Mouse (Mus musculus) gastrocnemius, postnatal 36 days (tissue): ENCODE results near the gene Clp1. TPM values are rescaled to one million over a fixed set of nuclear protein-coding genes. Genes with fewer than 3 reads are reported as not detected.

Source experiments
- DNase-seq, 2 experiments: peaks; one replicate each; pipeline ENCODE4 v3.0.0; 2022
- intact Hi-C: fragments of 180-260 bp; cut with DNase I; formaldehyde crosslinking; loops from one replicate; pipeline ENCODE4 v1.15.1; 2025
- long read RNA-seq, 2 experiments: library from polyadenylated mRNA; stranded (forward); transcript quantifications; one replicate each; pipeline ENCODE4 v2.0.0; 2021
- total RNA-seq, 2 experiments: library from RNA; stranded (reverse); gene quantifications; 2 replicates each; pipeline ENCODE4 v1.2.3; 2021

The Clp1 gene
- total RNA-seq = 1 to 10 TPM; 2.8 to 3.6 TPM
- long read RNA-seq, experiment 1, transcript Clp1-201 (3 exons, 1,912 nt) = major isoform, 5 of 5 reads
- long read RNA-seq, experiment 1, partial matches to known transcripts = 0 of 5 reads
- long read RNA-seq, experiment 1, other reads (novel, unspliced or antisense) = 0 of 5 reads
- long read RNA-seq, experiment 2, transcript Clp1-201 (3 exons, 1,912 nt) = major isoform, 8 of 10 reads
- long read RNA-seq, experiment 2, partial matches to known transcripts = 0 of 10 reads
- long read RNA-seq, experiment 2, other reads (novel, unspliced or antisense) = 2 of 10 reads

DNA sequence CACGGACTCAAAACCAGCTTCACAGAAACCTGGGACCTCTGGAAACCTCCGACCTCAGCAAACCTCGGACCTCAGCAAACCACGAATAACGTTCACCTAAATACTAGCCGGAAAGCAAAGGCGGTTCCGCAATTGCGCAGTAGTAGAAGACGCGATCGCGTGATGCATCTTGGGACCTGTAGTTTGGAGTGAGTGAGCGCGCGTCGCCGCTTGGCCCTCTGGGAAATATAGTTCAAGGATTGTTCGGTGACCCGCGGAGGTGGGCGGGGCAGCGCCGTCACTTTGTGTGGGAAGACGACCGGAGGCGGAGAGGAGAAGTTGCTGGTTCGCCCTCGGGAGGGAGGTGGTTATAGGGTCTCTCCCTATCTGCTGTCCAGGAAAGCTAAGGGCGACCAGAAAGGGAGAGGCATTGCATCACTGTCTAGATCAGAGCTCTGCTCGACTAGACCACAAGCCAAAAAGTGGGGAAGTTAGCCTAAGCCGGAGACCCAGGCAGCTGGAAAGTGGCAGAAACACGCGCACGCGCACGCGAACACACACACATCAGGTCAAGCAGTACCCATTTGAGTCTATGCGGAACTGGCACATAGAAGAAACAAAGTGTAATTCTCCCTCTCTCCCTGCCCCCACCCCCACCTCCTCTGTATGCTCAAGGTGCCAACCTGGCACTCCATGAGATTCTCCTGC is at the start of gene Clp1:
Gene Clp1, minus strand, starts transcription at position 179 of the 687 bp plus-strand sequence.
- intact Hi-C loops = loop anchor here (2.0 kb wide), 1 partner anchor 71 kb away; the partner anchor contains the start of gene Ube2l6
- peak; percentile 93 to 95 for DNase-seq

DNA sequence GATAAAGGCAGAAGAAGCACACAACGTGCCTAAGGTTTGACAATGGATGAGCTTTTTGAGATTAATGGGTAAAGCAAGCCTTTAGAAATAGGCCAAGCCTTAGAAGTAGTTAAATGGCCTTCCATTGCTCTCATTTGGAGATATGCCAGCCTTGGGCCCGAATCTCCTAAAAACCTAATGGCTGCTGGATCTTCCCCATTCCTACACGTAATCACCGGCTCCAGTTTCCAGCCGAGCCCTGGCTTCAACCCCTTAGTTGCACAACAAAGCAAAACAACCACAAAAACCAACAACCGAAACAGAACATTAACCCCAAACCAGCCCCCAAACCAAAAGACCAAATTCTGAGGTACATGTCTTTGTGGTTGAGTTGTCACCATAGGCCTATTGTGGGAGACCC is 48.5 kb upstream of the Clp1 start:
- intact Hi-C loops = no loop called here
- DNase-seq = peak; percentile 26 to 52

DNA sequence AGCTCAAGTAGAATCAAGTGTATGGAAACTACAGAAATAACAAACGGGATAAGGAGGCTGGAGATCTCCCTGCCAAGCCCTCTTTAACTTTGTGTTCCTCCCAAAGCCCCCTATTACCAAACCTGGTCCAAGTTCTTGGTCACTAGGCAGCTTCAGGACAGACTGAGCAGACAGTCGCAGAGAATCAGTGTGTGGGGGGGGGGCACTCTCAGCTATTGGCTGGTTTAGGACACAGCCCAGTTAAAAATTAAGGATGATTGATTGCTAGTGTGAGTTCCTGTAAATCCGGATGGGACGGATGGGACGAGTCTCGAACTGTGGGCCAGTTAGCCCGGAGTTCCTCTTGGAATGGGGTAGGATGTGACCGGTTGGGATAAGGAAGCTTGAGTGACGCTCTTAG is 48.1 kb upstream of the Clp1 start, which contains the start of gene Serping1:
Gene Serping1, minus strand, starts transcription at position 204 of the 400 bp plus-strand sequence.
- peak in 1 of 2 experiments; percentile 17 for DNase-seq
- intact Hi-C loops = no loop called here

- intact Hi-C loops = no loop called here
- DNase-seq = peak; percentile 67 to 84
These were observed 47.6 kb upstream of the Clp1 start for GRCm38 (mm10) chr2:84774751-84775150.

- intact Hi-C loops = no loop called here
- peak in 1 of 2 experiments; percentile 18 for DNase-seq
These were observed 46.0 kb upstream of the Clp1 start for GRCm38 (mm10) chr2:84773195-84773594.

DNA sequence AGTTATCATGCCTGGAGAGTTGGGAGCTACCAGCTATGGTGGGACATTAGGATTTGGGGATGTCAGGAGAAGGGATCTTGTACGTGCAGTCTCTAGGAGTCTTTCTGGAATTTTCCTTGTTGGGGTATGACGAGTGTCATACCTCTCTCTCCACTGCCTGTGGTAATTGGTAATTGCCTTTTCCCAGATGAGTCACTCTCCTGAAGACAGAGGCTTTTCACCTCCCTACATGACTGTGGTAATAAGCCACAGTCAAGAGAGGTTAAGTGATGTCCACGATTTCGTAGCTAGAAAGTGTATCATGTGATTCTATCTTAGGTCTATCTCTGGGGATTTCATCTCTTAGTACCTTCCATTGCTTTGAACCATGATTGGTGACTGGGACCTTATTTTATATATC is 45.3 kb upstream of the Clp1 start:
- DNase-seq = no peak
- intact Hi-C loops = no loop called here

- intact Hi-C loops = no loop called here
- DNase-seq = peak; percentile 25 to 41
These were observed 43.4 kb upstream of the Clp1 start for GRCm38 (mm10) chr2:84770501-84770900.

- intact Hi-C loops = no loop called here
These were observed 35.7 kb upstream of the Clp1 start for GRCm38 (mm10) chr2:84762818-84763217.

DNA sequence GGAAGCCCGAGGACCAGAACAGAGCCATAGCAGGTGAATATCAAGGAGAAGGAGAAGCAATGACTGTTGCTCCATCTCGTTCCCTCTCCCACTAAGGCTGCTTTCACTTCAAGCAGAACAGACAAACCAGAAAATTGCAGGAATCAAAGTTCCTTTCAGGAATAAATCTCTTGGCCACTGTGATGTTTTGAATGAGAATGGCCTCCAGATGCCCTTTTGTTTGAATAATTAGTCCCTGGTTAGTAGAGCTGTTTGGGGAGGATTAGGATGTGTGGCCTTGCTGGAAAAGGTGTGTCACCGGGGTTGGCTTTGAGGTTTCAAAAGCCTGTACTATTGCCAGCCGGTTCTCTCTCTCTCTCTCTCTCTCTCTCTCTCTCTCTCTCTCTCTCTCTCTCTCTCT is 35.1 kb upstream of the Clp1 start:
- no peak for DNase-seq
- intact Hi-C loops = no loop called here

More at GRCm38 (mm10) chr2:84762818-84763217, 35.7 kb upstream of the Clp1 start:
- no peak for DNase-seq

DNA sequence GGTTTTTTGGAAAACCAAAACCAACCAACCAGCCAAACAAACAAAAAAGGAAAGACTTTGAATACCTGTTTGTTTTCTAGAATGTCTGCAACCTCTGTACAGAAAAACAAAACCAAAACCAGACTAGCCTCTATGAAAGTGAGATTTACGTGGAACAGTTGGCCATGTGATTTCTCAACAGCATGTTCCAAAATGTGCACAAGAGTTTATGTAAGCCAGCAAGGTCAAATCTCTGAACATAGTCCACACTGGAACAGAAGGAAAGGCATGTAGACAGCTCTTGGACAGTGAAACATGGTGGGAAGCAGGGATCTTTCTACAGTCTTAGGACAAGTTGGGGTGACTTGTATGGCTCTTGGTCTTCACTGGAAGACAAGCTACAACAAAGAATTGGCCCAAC is 34.7 kb upstream of the Clp1 start:
- intact Hi-C loops = no loop called here

GRCm38 (mm10) chr2:84761309-84761708 is 34.2 kb upstream of the Clp1 start:
- intact Hi-C loops = no loop called here
- DNase-seq = no peak

More for the DNA sequence above, 34.7 kb upstream of the Clp1 start:
- no peak for DNase-seq

DNA sequence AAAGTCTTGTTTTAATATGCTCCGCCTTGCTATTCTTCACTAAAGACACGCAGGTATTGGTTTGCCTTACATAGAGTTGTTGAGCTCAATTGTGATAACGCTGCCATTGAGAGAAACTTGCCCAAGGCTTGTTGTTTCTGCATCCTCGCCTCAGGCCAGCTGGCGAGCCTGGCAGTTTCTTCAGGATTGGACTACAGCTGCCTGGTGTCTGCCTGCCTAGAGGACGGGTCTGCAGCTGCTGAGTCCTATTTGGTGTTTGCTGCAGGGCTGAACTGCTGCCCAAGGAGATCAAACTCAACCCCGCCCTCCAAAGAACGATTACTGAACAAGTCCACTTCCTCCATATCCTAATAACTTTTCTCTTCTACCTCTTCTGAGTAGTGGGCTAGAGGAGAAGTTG is 33.6 kb upstream of the Clp1 start:
- intact Hi-C loops = no loop called here
- DNase-seq = no peak

DNA sequence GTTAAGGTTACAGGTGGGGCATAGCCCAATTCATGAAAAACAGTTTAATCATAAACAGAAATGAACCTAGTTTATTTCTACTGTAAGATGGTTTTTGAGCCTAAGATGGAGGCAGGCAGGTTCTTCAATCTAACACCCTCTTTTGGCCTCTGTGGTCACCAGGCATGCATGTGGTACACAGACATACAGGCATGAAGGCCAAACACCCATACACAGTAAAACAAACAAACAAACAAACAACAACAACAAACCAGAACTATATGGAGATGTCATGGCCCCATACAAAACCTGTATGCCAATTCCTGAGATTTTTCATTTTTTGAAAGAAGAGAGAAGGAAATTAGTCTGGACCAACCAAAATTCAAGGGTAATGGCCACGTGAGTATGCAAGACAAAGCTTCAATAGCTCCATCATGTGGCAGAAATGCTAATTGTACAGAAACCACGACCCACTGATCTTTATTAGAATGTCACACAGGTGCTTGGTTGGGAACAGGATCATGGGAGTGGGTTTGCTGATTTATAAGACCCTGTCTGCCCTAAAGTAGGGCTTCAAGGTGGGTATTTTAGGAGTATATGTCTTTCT is 31.5 kb upstream of the Clp1 start:
- DNase-seq = no peak
- intact Hi-C loops = no loop called here

DNA sequence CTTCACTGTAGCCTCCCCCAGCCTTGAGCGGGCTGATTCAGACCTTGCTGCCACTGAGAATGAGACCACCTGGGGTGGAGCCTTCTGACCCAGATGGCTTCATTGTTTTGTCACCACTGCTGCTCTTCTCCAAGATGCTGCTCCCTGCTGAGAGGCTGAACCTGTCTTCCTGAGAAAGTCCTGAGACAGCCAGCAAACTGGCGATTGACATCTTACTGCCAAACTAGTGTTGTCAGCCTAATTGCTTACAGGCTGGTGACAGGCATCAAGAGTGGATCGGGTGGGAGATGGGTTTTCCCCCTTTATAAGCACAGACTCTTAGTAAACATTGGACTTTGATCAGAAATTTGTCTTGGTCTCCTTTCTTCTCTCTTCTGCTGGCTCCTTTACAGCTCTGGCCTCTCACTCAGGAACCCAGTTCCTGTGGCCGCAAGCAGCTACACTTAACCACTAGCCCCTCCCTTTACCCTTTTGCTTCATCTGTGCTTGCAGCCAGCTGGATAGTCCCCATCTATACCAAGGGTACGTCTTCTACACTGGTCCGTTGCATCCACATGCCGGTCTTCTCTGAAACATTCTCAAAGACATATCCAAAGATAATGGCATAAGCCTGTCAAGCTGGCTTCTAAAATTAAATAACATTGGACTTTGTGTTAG is 30.0 kb upstream of the Clp1 start:
- DNase-seq = no peak
- intact Hi-C loops = no loop called here

- DNase-seq = no peak
- intact Hi-C loops = no loop called here
These were observed 29.1 kb upstream of the Clp1 start for GRCm38 (mm10) chr2:84756245-84756644.

GRCm38 (mm10) chr2:84750115-84750514 is 23.0 kb upstream of the Clp1 start:
- intact Hi-C loops = no loop called here
- DNase-seq = no peak

DNA sequence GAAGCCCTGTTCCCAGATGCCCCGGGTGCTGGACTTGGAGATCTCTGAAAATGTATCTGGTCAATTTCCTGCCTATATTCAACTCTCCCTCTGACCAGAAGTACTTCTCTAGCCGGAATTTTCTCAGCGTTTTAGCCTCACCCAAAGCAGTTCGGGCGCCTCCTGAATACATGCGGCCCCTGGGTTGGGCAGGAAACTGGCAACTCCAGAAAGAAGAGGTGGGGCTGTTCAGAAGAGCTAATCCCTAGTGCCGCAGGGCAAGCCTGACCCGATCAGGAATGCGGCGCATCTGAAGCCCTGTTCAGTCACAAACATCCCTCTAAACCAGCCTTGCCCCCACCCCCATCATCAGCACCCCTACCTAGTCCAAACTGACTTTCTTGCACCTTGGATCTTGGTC is 17.0 kb upstream of the Clp1 start:
- intact Hi-C loops = no loop called here
- no peak for DNase-seq

GRCm38 (mm10) chr2:84743561-84743960 is 16.4 kb upstream of the Clp1 start, which contains the start of gene Gm19426:
Gene Gm19426 (minus strand): TSS chr2:84743655.
- DNase-seq = peak; percentile 42 to 48
- intact Hi-C loops = no loop called here

DNA sequence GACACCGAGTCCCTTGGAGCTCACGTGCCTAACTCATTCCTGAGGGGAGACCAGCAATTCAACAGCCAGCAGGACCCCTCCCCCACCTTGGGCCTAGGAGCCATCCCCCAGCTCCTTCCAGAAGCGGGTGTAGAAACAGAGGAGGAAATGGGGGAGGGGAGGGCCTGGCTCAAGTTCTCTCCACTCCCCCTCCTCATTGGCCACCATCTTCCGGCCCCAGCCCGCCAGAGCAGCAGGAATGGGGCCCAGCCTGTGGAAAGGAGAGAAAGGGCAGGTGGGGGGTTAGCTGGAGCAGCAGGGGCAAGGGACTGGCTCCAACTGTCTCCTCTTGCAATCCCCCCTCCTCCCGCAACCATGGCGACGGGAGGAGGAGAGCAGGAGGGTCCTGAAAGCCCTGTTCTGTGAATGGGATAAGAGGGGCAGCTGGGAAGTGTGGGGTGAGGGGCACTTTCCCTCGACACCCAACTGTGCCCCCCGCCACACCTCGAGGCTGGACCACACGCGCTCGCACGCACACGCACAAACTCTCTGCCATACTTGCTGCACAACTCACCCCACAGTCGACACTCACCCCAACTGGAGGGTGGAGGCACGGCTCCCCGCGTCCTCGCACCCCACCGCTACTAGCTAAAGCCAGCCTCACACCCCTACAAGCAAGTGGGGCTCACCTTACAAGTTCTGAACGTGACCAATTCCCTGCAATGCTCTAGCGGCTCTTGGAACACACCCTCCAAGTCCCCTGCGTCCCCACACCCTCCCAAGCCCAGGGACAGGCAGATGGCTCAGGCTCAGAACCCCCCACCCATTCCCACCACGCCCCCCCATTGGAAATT is 15.5 kb upstream of the Clp1 start:
- no peak for DNase-seq
- intact Hi-C loops = no loop called here

DNA sequence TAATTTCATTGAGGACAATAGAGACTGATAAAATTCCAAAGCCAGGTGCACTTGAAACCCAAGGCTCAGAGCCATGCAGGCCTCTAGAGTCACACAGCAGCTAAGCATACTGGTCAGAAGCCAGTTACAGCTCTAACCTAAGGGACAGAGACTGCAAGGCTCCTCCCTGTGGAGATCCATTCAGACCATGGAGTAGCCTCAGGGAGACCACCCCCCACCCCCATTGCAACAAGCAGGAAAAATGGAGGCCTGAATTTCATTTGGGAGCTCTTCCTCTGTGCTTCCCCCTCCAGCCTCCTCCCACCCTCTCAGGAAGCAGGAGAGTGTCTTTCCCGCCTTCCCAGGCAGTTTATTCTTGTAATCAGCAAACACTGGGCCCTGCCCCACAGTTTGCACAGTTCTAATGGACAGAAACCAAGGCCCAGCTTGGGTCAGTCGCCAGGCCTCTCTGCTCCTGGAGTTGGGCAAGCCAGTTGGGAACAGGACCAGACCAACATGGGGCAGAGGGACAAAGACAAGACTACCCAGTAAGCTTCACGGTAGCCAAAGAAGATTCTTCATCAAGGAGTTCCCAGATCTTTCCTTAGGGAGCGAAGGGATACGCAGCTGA is 14.8 kb upstream of the Clp1 start:
- intact Hi-C loops = no loop called here
- DNase-seq = no peak
